Mouse (Mus musculus) liver, postnatal 0 days (tissue): ENCODE measurements around the gene Rab5if. TPM values are rescaled to one million over a fixed set of nuclear protein-coding genes. Genes with fewer than 3 reads are reported as not detected.
"Not testable (repeated sequence)": the region's sequence is repeated elsewhere in the genome, so short reads cannot be mapped to it uniquely, and the experiment has no call there.

Experiments
- ATAC-seq: fragments of 200-750 bp; cut with Nextera tagmentation; 2 replicates; pipeline ENCODE4 v1.8.0; 2017; ENCODE audit warnings: mild to moderate bottlenecking, moderate library complexity
- DNase-seq: peaks from one replicate; pipeline ENCODE4 v3.0.0-alpha.2; 2016
- H3K27ac ChIP-seq: fragments of 300-500 bp; sonication (generic); 2 replicates; pipeline ENCODE4 v1.5.1; 2014; ENCODE audit warnings: antibody characterized with exemption, moderate library complexity, mild to moderate bottlenecking, low read depth
- H3K27me3 ChIP-seq: fragments of 300-500 bp; sonication (generic); 2 replicates; pipeline ENCODE4 v1.6.1; 2014; ENCODE audit warnings: low read length, control low read depth, mixed read lengths; ENCODE audit not compliant: insufficient read depth
- H3K36me3 ChIP-seq: fragments of 300-500 bp; sonication (generic); replicated peaks from 2 replicates; pipeline ENCODE4 v1.6.1; 2014; ENCODE audit warnings: mild to moderate bottlenecking, control low read depth, low read length, moderate library complexity, mixed read lengths; ENCODE audit not compliant: insufficient read depth
- H3K4me1 ChIP-seq: fragments of 300-500 bp; sonication (generic); 2 replicates; pipeline ENCODE4 v1.6.1; 2014; ENCODE audit warnings: antibody characterized with exemption, mild to moderate bottlenecking, control low read depth; ENCODE audit not compliant: insufficient read depth
- H3K4me2 ChIP-seq: fragments of 300-500 bp; sonication (generic); 2 replicates; pipeline ENCODE4 v1.6.1; 2014; ENCODE audit warnings: low read depth, mild to moderate bottlenecking, low read length, moderate library complexity, mixed read lengths
- H3K4me3 ChIP-seq: fragments of 300-500 bp; sonication (generic); 2 replicates; pipeline ENCODE4 v1.5.1; 2014; ENCODE audit warnings: low read depth, low read length
- H3K9ac ChIP-seq: fragments of 300-500 bp; sonication (generic); replicated peaks from 2 replicates; pipeline ENCODE4 v1.6.1; 2014; ENCODE audit warnings: mild to moderate bottlenecking, moderate library complexity
- H3K9me3 ChIP-seq: fragments of 300-500 bp; sonication (generic); 2 replicates; pipeline ENCODE4 v1.6.1; 2016; ENCODE audit warnings: mild to moderate bottlenecking, control low read depth, low read length, mixed read lengths
- CTCF ChIP-seq: sonication (generic); IDR thresholded peaks from 2 replicates; pipeline ENCODE4 v1.5.1; 2016; ENCODE audit warnings: antibody characterized with exemption, low read depth
- EP300 ChIP-seq: IDR thresholded peaks from 2 replicates; pipeline ENCODE4 v1.6.1; 2016; ENCODE audit warnings: antibody characterized with exemption, low read depth, mild to moderate bottlenecking
- WGBS: fragments of 180-500 bp; shearing (Covaris S2); extraction: QIAGEN DNeasy Blood & Tissue Kit; methylation state at CpG from one replicate; pipeline ENCODE4 v1.1.7; 2014; ENCODE audit not compliant: insufficient replicate concordance; 5-methylcytosine and 5-hydroxymethylcytosine counted together
- polyA plus RNA-seq: library from polyadenylated mRNA; unstranded; fragments of >200 nt; fragmentation: Nextera tagmentation; extraction: Ambion mirVana; gene quantifications from 2 replicates; pipeline ENCODE4 v1.2.1, GENCODE M21; 2015

The Rab5if gene
- polyA plus RNA-seq, 1 experiment from 2014 or later = 190 TPM

- DNase-seq (peak; percentile 64), ATAC-seq (peak; percentile 96)
- Histone ChIP-seq H3K36me3 (peaks cover 21% of the 10 kb centered on the region; the same call in 1 of the 2 replicates), H3K27me3 (no peaks in the 10 kb centered on the region), H3K9ac (no peak overlapping the region), H3K9me3 (no peaks in the 10 kb centered on the region), H3K4me2 (no peak overlapping the region), H3K4me3 (no peak overlapping the region), H3K27ac (peak overlapping the region; percentile 79), H3K4me1 (peaks cover 21% of the 10 kb centered on the region)
- TF ChIP-seq CTCF = no peak
- TF ChIP-seq EP300 = peak; percentile 87
- 55% methylated on average over 5 of the region's 5 CpGs for WGBS
Observed at GRCm38 (mm10) chr2:156850505-156850904, 12.4 kb upstream of the Rab5if start.

- Histone ChIP-seq H3K4me1 (peaks cover 22% of the 10 kb centered on the region), H3K36me3 (peaks cover 17% of the 10 kb centered on the region)
- not testable (repeated sequence) for H3K9me3 ChIP-seq, H3K27me3 ChIP-seq, H3K4me3 ChIP-seq, H3K4me2 ChIP-seq, H3K27ac ChIP-seq, H3K9ac ChIP-seq, ATAC-seq, DNase-seq
- WGBS = 99% methylated on average over 7 of the region's 13 CpGs
Observed at GRCm38 (mm10) chr2:156853584-156853983, 9.3 kb upstream of the Rab5if start.

- not testable (repeated sequence) for ATAC-seq, H3K9ac ChIP-seq, H3K27ac ChIP-seq, H3K9me3 ChIP-seq, H3K4me3 ChIP-seq, H3K27me3 ChIP-seq, H3K4me2 ChIP-seq, DNase-seq
- 66% methylated on average over 13 of the region's 13 CpGs for WGBS
- peaks cover 19% of the 10 kb centered on the region for H3K36me3 ChIP-seq
- TF ChIP-seq CTCF = peak; percentile 57
- peaks cover 22% of the 10 kb centered on the region for H3K4me1 ChIP-seq
Observed at GRCm38 (mm10) chr2:156853999-156854771, 8.7 kb upstream of the Rab5if start.

- Histone ChIP-seq H3K27me3 (no peaks in the 10 kb centered on the region), H3K36me3 (peaks cover 16% of the 10 kb centered on the region), H3K4me3 (no peak overlapping the region), H3K9ac (no peak overlapping the region), H3K4me1 (peaks cover 6% of the 10 kb centered on the region), H3K9me3 (no peaks in the 10 kb centered on the region), H3K4me2 (no peak overlapping the region), H3K27ac (0 out of 2 replicates have a peak overlapping the region, but pooled peaks have one; percentile 82)
- ATAC-seq = no peak
- 82% methylated on average over 1 of the region's 1 CpGs for WGBS
- no peak for TF ChIP-seq EP300
- no peak for TF ChIP-seq CTCF
- DNase-seq = no peak
Observed at GRCm38 (mm10) chr2:156856311-156856710, 6.6 kb upstream of the Rab5if start.

- no peak for ATAC-seq
- WGBS = 44% methylated on average over 3 of the region's 3 CpGs
Observed at GRCm38 (mm10) chr2:156857385-156857791, 5.5 kb upstream of the Rab5if start.

GRCm38 (mm10) chr2:156857835-156858234 lies 5.1 kb upstream of the Rab5if start, which contains the start of gene 4930518I15Rik:
Gene 4930518I15Rik, minus strand, starts transcription at chr2:156857946.
- DNase-seq = no peak
- peaks cover 11% of the 10 kb centered on the region; the same call in 1 of the 2 replicates for H3K4me1 ChIP-seq
- H3K9me3 ChIP-seq = no peaks in the 10 kb centered on the region
- peak within 1 kb of the TSS; percentile 27; the same call in 1 of the 2 replicates for H3K9ac ChIP-seq
- H3K4me3 ChIP-seq = 0 out of 2 replicates have a peak within 1 kb of the TSS, but pooled peaks have one; percentile 19
- TF ChIP-seq CTCF (no peak), EP300 (no peak)
- peak within 1 kb of the TSS; percentile 30 for H3K4me2 ChIP-seq
- ATAC-seq = no peak
- H3K36me3 ChIP-seq = peaks cover 12% of the 10 kb centered on the region
- no peaks in the 10 kb centered on the region for H3K27me3 ChIP-seq
- 76% methylated on average over 2 of the region's 2 CpGs for WGBS
- peak within 1 kb of the TSS; percentile 82 for H3K27ac ChIP-seq

More at GRCm38 (mm10) chr2:156857385-156857791, 5.5 kb upstream of the Rab5if start:
- Histone ChIP-seq H3K4me1 (peaks cover 11% of the 10 kb centered on the region; the same call in 1 of the 2 replicates), H3K9me3 (no peaks in the 10 kb centered on the region), H3K27ac (peak overlapping the region; percentile 82), H3K36me3 (peaks cover 12% of the 10 kb centered on the region), H3K4me2 (peak overlapping the region; percentile 30), H3K4me3 (0 out of 2 replicates have a peak overlapping the region, but pooled peaks have one; percentile 19), H3K9ac (peak overlapping the region; percentile 27; the same call in 1 of the 2 replicates), H3K27me3 (no peaks in the 10 kb centered on the region)
- DNase-seq = no peak
- TF ChIP-seq CTCF (no peak), EP300 (no peak)
